Mouse (Mus musculus) midbrain, embryonic 15.5 days (tissue): ENCODE data around the gene Dapk1. TPM values are rescaled to one million over a fixed set of nuclear protein-coding genes. Genes with fewer than 3 reads are reported as not detected.
A peak's percentile ranks its signal among the peaks of the same experiment; 100 is the strongest.

Source experiments
- ATAC-seq: fragments of 200-750 bp; cut with Nextera tagmentation; replicated peaks from 2 replicates; pipeline ENCODE4 v1.8.0; 2017; ENCODE audit warnings: moderate TSS enrichment
- H3K27ac ChIP-seq: fragments of 300-500 bp; sonication (generic); 2 replicates; pipeline ENCODE4 v1.5.1; 2015; ENCODE audit warnings: mild to moderate bottlenecking, inconsistent platforms
- H3K27me3 ChIP-seq: fragments of 300-500 bp; sonication (generic); replicated peaks from 2 replicates; pipeline ENCODE4 v1.6.1; 2015; ENCODE audit warnings: inconsistent platforms
- H3K36me3 ChIP-seq: fragments of 300-500 bp; sonication (generic); replicated peaks from 2 replicates; pipeline ENCODE4 v1.6.1; 2015; ENCODE audit warnings: inconsistent platforms
- H3K4me1 ChIP-seq: fragments of 300-500 bp; sonication (generic); 2 replicates; pipeline ENCODE4 v1.6.1; 2015; ENCODE audit warnings: inconsistent platforms
- H3K4me2 ChIP-seq: fragments of 300-500 bp; sonication (generic); 2 replicates; pipeline ENCODE4 v1.6.1; 2015; ENCODE audit warnings: inconsistent platforms, mild to moderate bottlenecking, moderate library complexity
- H3K4me3 ChIP-seq: fragments of 300-500 bp; sonication (generic); 2 replicates; pipeline ENCODE4 v1.5.1; 2015; ENCODE audit warnings: mild to moderate bottlenecking, inconsistent platforms
- H3K9ac ChIP-seq: fragments of 300-500 bp; sonication (generic); 2 replicates; pipeline ENCODE4 v1.6.1; 2015; ENCODE audit warnings: mild to moderate bottlenecking, inconsistent platforms
- H3K9me3 ChIP-seq: fragments of 300-500 bp; sonication (generic); 2 replicates; pipeline ENCODE4 v1.6.1; 2016; ENCODE audit warnings: inconsistent platforms
- WGBS: fragments of 180-500 bp; shearing (Covaris S2); methylation state at CpG from one replicate; pipeline ENCODE4 v1.1.7; 2015; ENCODE audit warnings: mixed read lengths; 5-methylcytosine and 5-hydroxymethylcytosine counted together
- polyA plus RNA-seq: library from polyadenylated mRNA; unstranded; fragments of >200 nt; fragmentation: Nextera tagmentation; extraction: Ambion mirVana; gene quantifications from 2 replicates; pipeline ENCODE4 v1.2.1, GENCODE M21; 2015

The Dapk1 gene
- polyA plus RNA-seq, 1 experiment from 2014 or later: 48.4 TPM

DNA sequence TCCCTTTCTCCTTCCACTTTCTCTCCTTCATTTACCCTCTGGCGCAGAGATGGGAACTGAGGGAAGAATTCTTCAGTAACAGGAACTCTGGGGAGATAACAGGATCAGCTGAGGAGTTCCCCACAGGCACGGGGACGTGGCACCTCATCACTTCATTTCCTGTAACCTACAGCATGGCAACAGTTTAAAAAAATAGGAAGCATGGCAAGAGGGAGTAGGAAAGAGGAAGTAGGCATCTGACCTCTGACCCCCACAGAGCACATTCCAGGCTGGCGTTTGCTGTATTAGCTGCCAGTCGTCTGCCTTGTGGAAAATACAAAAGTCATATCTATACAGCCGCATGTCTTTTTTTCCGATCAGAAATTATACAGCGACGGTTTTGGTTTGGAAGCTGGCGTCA is 68.9 kb downstream of the Dapk1 start:
- H3K4me2 ChIP-seq: no peak overlapping the region
- H3K9me3 ChIP-seq: no peaks in the 10 kb centered on the region
- H3K4me1 ChIP-seq: peaks cover 11% of the 10 kb centered on the region
- H3K36me3 ChIP-seq: no peaks in the 10 kb centered on the region
- 66% methylated on average over 10 of the region's 10 CpGs for WGBS
- ATAC-seq: no peak
- H3K9ac ChIP-seq: no peak overlapping the region
- no peak overlapping the region for H3K4me3 ChIP-seq
- H3K27ac ChIP-seq: no peak overlapping the region
- H3K27me3 ChIP-seq: no peaks in the 10 kb centered on the region

DNA sequence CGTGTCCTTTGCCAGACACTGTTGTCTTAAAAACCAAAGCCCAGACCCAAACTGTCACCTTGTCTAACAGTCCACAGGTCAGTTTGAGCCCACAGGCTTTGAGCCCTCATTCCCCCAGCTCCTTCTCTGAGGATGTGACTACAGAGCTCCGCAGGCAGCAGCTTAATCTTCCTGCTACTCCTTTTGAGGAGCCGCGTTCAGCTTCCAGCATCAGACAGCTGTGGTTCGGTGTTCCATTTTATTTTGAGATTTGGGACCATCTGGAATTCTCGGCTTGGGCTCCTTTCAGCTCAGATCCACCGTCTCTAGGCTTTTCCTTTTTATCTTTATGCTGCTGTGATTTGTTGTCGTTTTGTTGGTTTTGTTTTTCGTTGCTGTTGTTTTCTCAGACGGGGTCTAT is 69.5 kb downstream of the Dapk1 start:
- H3K27ac ChIP-seq: no peak overlapping the region
- no peak for ATAC-seq
- no peak overlapping the region for H3K9ac ChIP-seq
- peaks cover 11% of the 10 kb centered on the region for H3K4me1 ChIP-seq
- no peak overlapping the region for H3K4me2 ChIP-seq
- no peaks in the 10 kb centered on the region for H3K36me3 ChIP-seq
- 59% methylated on average over 10 of the region's 10 CpGs for WGBS
- H3K4me3 ChIP-seq: no peak overlapping the region
- no peaks in the 10 kb centered on the region for H3K27me3 ChIP-seq
- H3K9me3 ChIP-seq: no peaks in the 10 kb centered on the region

DNA sequence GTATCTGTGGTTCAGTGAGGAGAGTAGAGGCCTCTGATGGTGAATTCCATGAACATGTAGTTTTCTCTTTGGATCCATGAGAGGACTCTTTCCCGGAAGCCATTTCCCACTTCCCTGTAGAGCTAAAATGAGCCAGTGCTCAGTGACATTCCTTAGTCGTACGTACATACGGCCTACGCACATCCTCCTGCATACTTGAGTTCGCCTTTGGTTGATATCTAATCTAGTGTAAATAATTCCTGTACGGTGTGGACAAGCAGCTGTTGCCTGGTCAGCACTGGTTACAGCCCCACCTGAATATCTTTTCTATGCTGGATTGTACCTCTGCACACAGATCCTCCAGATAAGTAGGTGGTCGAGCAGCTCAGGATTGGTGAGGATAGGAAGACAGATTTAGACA is 70.5 kb downstream of the Dapk1 start:
- Histone ChIP-seq H3K4me1 (peaks cover 11% of the 10 kb centered on the region), H3K36me3 (no peaks in the 10 kb centered on the region), H3K4me3 (no peak overlapping the region), H3K27me3 (no peaks in the 10 kb centered on the region), H3K9me3 (no peaks in the 10 kb centered on the region), H3K27ac (no peak overlapping the region), H3K4me2 (no peak overlapping the region), H3K9ac (no peak overlapping the region)
- 89% methylated on average over 8 of the region's 8 CpGs for WGBS
- no peak for ATAC-seq

DNA sequence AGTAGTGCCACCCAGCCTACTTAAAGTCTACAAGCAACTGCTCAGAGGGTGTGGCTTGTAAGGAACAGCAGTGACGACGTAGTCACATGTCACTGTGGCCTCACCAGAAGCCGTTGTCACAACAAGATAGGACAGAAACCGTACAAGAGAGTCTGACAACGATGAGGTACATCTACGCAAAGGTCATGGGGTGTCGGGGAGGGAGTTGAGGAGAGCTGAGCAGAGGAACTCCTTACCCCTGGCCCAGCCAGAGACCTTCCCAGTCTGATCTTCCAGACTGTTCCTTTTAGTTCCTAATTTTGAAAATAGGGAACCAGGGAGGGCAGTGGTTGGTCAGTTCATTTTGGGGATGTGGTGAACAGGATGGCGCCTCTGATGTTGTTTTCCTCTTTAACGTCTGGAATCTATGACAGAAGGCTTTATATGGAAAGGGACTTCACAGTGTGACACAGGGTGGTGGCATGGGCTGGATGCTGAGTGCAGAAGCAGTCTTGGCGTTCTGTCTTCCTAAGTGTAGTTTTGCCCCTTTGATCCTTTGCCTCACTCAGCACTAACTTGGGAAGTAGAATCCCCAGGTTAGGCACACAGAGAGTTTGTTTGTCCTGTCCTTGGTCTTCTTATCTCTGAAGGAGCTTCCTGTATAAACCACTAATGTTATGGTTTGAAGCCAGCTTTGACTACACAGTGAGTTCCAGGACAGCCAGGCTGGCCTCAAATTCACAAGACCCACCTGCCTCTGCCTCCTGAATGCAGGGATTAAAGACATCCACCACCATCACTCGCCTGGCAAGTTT is 71.3 kb downstream of the Dapk1 start:
- Histone ChIP-seq H3K9me3 (no peaks in the 10 kb centered on the region), H3K4me3 (no peak overlapping the region), H3K4me1 (peaks cover 11% of the 10 kb centered on the region), H3K36me3 (no peaks in the 10 kb centered on the region), H3K9ac (no peak overlapping the region), H3K4me2 (no peak overlapping the region), H3K27ac (no peak overlapping the region), H3K27me3 (no peaks in the 10 kb centered on the region)
- WGBS: 95% methylated on average over 11 of the region's 11 CpGs
- no peak for ATAC-seq

DNA sequence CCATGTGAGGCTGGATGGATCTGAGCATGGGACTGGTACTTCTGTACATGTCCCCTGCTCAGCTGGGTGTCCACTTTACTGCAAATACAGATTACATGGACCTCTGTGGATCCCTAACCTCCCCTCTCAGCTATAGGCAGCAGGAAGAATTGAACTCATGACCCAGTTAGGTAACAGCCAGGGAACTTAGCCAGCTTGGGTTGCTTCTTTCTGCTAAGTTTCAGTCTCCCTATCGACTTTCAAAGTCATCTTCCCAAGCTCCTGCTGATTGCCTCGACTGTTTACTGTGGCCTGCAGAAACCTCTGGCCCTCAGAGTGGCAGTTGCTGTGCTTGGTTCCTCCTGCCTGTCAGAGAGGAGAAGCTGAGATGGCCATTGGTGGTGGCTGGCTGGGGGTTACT is 72.6 kb downstream of the Dapk1 start:
- no peaks in the 10 kb centered on the region for H3K9me3 ChIP-seq
- WGBS: 56% methylated on average over 2 of the region's 2 CpGs

DNA sequence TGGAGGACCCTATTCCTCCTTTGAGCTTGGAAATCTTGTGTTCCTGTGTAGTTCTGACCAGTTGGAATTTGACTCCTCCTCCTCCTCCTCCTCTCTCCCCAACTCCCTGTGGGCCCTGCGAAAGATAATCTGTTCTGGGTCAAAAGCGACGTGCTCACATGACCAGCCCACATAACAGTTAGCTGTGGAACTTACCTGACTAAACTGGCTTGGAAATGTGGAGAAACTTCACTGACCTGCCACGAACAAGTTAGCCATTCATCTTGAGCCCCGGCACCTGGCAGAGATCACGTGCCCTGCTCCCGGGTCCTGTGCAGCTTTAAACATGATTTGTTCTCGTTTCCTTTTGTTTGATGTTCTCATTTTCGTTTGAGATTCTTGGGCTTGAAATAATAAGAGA is 73.2 kb downstream of the Dapk1 start:
- ATAC-seq: no peak
- no peak overlapping the region for H3K27ac ChIP-seq

More for the DNA sequence above, 72.6 kb downstream of the Dapk1 start:
- Histone ChIP-seq H3K27ac (no peak overlapping the region), H3K9ac (no peak overlapping the region), H3K4me3 (no peak overlapping the region), H3K4me1 (peaks cover 11% of the 10 kb centered on the region), H3K27me3 (no peaks in the 10 kb centered on the region), H3K36me3 (no peaks in the 10 kb centered on the region), H3K4me2 (no peak overlapping the region)
- ATAC-seq: no peak

DNA sequence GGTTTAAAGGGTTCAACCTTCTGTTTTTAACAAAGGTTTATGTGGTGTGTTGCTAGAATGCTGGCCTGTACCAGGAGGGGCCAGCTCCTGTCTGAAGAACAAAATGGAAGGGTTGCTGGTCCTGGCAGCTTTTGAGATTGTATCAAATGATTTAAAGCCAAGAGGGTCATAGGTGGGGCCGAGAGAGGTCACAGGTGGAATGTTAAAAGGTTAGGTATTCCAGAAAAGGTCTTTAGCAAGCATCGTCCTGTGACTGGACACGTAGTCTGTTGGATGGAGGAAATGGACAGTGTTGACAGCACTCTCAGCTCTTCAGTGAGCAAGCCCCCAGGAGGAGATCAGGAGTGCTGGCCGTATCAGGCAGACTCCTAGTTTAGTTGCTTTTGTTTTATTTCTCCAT is 73.7 kb downstream of the Dapk1 start:
- Histone ChIP-seq H3K27ac (no peak overlapping the region), H3K4me1 (peaks cover 10% of the 10 kb centered on the region), H3K4me2 (no peak overlapping the region), H3K9ac (no peak overlapping the region), H3K4me3 (no peak overlapping the region), H3K9me3 (no peaks in the 10 kb centered on the region), H3K36me3 (no peaks in the 10 kb centered on the region), H3K27me3 (no peaks in the 10 kb centered on the region)
- 89% methylated on average over 4 of the region's 4 CpGs for WGBS
- no peak for ATAC-seq

More for the DNA sequence above, 73.2 kb downstream of the Dapk1 start:
- Histone ChIP-seq H3K4me3 (no peak overlapping the region), H3K27me3 (no peaks in the 10 kb centered on the region), H3K9me3 (no peaks in the 10 kb centered on the region), H3K4me1 (peaks cover 11% of the 10 kb centered on the region), H3K9ac (no peak overlapping the region), H3K36me3 (no peaks in the 10 kb centered on the region), H3K4me2 (no peak overlapping the region)
- WGBS: 57% methylated on average over 9 of the region's 9 CpGs

DNA sequence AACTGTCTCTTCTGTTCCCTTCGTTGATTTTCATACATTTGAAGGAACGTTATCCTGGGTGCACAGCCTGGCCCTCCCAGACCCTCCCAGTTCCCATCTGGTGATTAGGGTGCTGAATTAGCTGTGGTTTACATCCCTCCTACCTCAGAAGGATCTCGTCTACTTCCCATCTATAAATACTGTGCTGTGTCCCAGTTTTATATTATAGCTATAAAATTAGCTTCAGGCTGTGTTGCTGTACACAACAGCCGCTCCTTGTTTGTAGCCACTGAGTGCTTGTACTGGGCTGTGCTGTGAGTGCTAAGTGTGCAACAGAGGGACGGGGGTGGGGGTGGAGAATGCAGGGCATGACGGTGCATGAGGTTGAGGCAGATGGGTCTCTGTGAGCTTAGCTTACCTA is 77.2 kb downstream of the Dapk1 start:
- 77% methylated on average over 6 of the region's 6 CpGs for WGBS
- ATAC-seq: no peak
- Histone ChIP-seq H3K27ac (no peak overlapping the region), H3K36me3 (no peaks in the 10 kb centered on the region), H3K27me3 (no peaks in the 10 kb centered on the region), H3K4me2 (no peak overlapping the region), H3K4me1 (peaks cover 4% of the 10 kb centered on the region; the same call in 1 of the 2 replicates), H3K4me3 (no peak overlapping the region), H3K9ac (no peak overlapping the region), H3K9me3 (no peaks in the 10 kb centered on the region)

DNA sequence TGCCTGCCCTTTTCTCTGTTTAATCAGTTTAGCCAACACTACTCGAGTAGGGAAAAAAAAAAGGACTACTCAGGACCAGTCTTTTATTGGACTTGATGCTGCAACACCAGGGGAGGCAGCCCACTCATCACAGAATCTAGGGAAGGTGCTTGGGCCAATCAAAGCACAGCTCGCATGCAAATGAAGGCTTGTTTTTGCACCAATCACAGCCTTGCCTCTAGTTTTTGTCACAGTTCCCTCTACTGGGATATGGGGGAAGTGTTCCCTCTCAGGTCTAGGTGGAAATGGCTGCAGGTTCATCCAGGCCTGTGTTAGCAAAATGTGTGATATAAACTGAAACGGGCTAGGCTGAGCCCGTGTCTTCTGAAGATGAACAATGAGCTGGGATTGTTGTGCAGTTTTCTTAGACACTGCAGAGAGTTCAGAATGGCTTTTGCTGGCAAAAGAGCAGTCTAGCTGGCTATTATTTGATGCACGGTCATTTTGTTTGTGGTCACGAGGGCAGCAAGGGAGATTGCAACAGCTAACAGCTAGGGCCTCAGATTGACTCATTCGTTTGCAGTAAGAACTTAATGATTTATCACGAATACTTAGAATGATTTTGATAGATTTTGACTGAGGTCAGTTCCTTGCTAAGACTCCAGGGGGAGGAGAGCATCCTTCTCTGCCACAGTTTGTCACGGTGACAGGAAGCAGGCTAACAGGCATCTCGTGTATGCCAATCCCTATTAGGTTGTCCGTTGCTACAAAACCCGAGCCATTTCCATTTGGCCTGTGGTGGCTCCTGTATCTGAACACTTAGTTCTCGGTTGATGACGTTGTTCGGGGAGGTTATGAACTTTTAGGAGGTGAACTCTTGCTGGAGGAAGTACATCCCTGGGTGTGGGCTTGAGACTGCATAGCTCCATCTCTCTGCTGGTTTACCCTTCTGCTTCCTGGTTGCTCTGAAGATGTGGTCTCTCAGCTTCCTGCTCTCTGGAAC is 81.3 kb downstream of the Dapk1 start:
- ATAC-seq: no peak
- Histone ChIP-seq H3K9me3 (no peaks in the 10 kb centered on the region), H3K9ac (no peak overlapping the region), H3K4me1 (peaks cover 34% of the 10 kb centered on the region), H3K27me3 (no peaks in the 10 kb centered on the region), H3K27ac (no peak overlapping the region), H3K4me2 (no peak overlapping the region), H3K36me3 (no peaks in the 10 kb centered on the region), H3K4me3 (no peak overlapping the region)
- 87% methylated on average over 15 of the region's 15 CpGs for WGBS

DNA sequence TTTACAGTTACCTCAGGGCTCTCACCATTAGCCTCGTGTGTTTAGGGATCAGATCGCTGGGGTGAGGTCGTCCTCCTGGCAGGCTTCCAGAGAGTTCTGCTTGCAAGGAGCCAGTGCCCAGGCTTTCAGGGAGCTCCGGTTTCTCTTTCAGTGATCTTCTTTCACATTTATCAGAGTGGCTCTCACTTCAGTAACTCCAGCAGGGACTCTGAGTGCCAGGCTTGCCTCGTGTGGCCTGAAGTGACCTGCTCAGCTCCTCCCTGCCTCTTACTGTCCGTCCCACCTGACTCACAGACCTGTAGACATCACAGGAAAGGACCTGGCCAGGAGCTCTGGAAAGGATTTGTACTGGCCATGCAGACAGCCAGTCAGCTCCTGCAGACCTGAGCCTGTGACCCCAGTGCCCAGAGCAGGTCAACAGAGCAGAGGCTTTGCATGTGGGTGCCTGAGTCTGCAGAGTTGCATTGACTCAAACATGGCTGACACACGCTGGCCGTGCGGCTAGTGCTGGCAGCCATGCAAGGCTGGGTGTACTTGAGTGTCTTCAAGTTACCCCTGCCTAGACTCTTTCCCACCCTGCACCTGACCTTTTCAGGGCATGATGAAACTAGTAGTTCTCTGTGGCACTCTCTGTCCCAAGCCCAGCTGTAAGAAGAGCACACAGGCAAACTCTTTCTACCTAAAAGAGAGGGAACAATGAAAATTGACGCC is 82.5 kb downstream of the Dapk1 start:
- Histone ChIP-seq H3K4me2 (no peak overlapping the region), H3K27me3 (no peaks in the 10 kb centered on the region), H3K9me3 (no peaks in the 10 kb centered on the region), H3K4me3 (no peak overlapping the region), H3K36me3 (no peaks in the 10 kb centered on the region), H3K27ac (no peak overlapping the region), H3K9ac (no peak overlapping the region), H3K4me1 (peaks cover 34% of the 10 kb centered on the region)
- 0 out of 2 replicates have a peak, but pooled peaks have one; percentile 15 for ATAC-seq
- 55% methylated on average over 10 of the region's 10 CpGs for WGBS

DNA sequence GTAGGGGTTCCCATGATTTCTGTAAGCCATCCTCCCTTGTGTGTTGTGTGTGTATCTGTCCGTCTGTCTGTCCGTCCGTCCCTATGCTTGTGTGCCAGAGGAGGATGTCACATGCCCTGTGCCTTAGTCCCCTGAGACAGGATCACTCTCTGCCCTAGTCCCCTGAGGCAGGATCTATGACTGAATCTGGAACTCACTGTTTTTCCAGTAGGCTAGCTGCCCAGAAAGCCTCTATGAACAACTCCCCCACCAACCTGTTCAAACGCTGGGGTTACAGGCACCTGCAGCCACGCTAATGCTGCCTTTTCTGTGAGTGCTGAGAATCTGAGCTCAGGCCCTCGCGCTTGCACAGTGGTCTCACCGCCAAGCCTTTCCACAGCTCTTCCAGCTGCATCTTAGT is 83.1 kb downstream of the Dapk1 start:
- no peak overlapping the region for H3K9ac ChIP-seq
- no peak for ATAC-seq

DNA sequence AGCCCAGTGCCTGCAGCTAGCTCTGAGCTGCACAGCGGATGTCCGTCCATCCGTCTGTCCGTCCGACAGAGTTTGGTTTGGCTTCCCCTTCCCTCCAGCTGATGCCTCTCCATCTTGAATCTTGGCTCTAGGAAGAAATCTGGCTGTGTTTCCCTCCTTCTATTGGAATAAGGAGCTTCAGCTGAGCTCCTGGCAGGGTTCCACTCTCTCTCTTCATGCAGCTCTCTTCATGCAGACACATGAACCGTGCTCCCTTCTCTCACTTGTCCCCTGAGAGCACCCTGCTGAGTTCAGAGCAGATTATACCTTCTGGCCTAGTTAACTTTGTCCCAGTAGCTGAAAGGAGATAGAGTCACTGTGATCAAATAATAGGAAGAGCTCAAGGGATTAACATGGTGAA is 83.5 kb downstream of the Dapk1 start:
- Histone ChIP-seq H3K27me3 (no peaks in the 10 kb centered on the region), H3K9ac (no peak overlapping the region), H3K27ac (peak overlapping the region; percentile 72), H3K36me3 (no peaks in the 10 kb centered on the region), H3K4me3 (no peak overlapping the region), H3K4me2 (no peak overlapping the region), H3K4me1 (peaks cover 34% of the 10 kb centered on the region), H3K9me3 (no peaks in the 10 kb centered on the region)
- no peak for ATAC-seq
- WGBS: 48% methylated on average over 6 of the region's 6 CpGs

More for the DNA sequence above, 83.1 kb downstream of the Dapk1 start:
- peaks cover 34% of the 10 kb centered on the region for H3K4me1 ChIP-seq
- no peaks in the 10 kb centered on the region for H3K9me3 ChIP-seq
- peak overlapping the region; percentile 72 for H3K27ac ChIP-seq
- 57% methylated on average over 8 of the region's 8 CpGs for WGBS
- no peak overlapping the region for H3K4me3 ChIP-seq
- no peaks in the 10 kb centered on the region for H3K27me3 ChIP-seq
- H3K4me2 ChIP-seq: no peak overlapping the region
- no peaks in the 10 kb centered on the region for H3K36me3 ChIP-seq
